Comparison of ENCODE assay signal across 24 mouse cellular contexts in genomic region chr17:58201148-58201547, GRCm38 (mm10).
"Had no signal": no experiment of that assay in that cellular context is flagged by ENCODE, and none has a peak within 500 bp of the region (broad histone marks: within the 10 kb centered on the region; RNA-seq: fewer than 3 reads in every experiment).

No protein-coding gene starts in this region.

- DNase-seq: gastrocnemius, adult 2 months; gastrocnemius, postnatal 10 days; gastrocnemius, postnatal 25 days; heart, adult 18-20 months; heart, postnatal 10 days; heart, postnatal 4 days; kidney, adult 18-20 months; kidney, postnatal 10 days; kidney, postnatal 4 days; layer of hippocampus, postnatal 36 days; liver; liver, embryonic 13.5 days had no signal

- ATAC-seq: forebrain, embryonic 16.5 days; hindbrain, postnatal 0 days had no signal

- H3K36me3 ChIP-seq: heart, embryonic 10.5 days; heart, embryonic 12.5 days; hindbrain, embryonic 10.5 days; hindbrain, embryonic 12.5 days; hindbrain, embryonic 15.5 days; limb, embryonic 10.5 days; limb, embryonic 12.5 days; liver, embryonic 13.5 days; liver, embryonic 15.5 days had no signal

- H3K9me3 ChIP-seq: heart, embryonic 10.5 days; heart, embryonic 12.5 days; hindbrain, embryonic 10.5 days; hindbrain, embryonic 12.5 days; hindbrain, embryonic 15.5 days; limb, embryonic 10.5 days; limb, embryonic 12.5 days; liver, embryonic 13.5 days; liver, embryonic 15.5 days had no signal

- H3K9ac ChIP-seq: heart, embryonic 12.5 days; hindbrain, embryonic 12.5 days; hindbrain, embryonic 15.5 days; limb, embryonic 12.5 days; liver, embryonic 13.5 days; liver, embryonic 15.5 days had no signal

- H3K4me2 ChIP-seq: heart, embryonic 12.5 days; hindbrain, embryonic 12.5 days; hindbrain, embryonic 15.5 days; limb, embryonic 12.5 days; liver, embryonic 11.5 days; liver, embryonic 13.5 days; liver, embryonic 15.5 days had no signal

- H3K27me3 ChIP-seq: heart, embryonic 12.5 days; hindbrain, embryonic 12.5 days; hindbrain, embryonic 15.5 days; limb, embryonic 12.5 days; liver, embryonic 13.5 days; liver, embryonic 15.5 days had no signal

- H3K4me3 ChIP-seq: gastrocnemius, adult 2 months; heart, embryonic 10.5 days; heart, embryonic 12.5 days; hindbrain, embryonic 10.5 days; hindbrain, embryonic 12.5 days; hindbrain, embryonic 15.5 days; layer of hippocampus, adult 2 months; limb, embryonic 10.5 days; limb, embryonic 12.5 days; liver, embryonic 13.5 days; liver, embryonic 15.5 days had no signal

- H3K27ac ChIP-seq: gastrocnemius, adult 2 months; heart, embryonic 10.5 days; hindbrain, embryonic 10.5 days; hindbrain, embryonic 12.5 days; hindbrain, embryonic 15.5 days; hindbrain, postnatal 0 days; layer of hippocampus, adult 2 months; limb, embryonic 10.5 days; limb, embryonic 12.5 days; liver, embryonic 13.5 days; liver, embryonic 15.5 days had no signal

- H3K4me1 ChIP-seq: heart, embryonic 10.5 days; heart, embryonic 12.5 days; hindbrain, embryonic 10.5 days; hindbrain, embryonic 12.5 days; hindbrain, embryonic 15.5 days; limb, embryonic 10.5 days; limb, embryonic 12.5 days; liver, embryonic 13.5 days; liver, embryonic 15.5 days had no signal
